Mouse (Mus musculus): ENCODE data around the gene Serpinb8. TPM values are rescaled to one million over a fixed set of nuclear protein-coding genes. Genes with fewer than 3 reads are reported as not detected.

Gene Serpinb8
- polyA plus RNA-seq (2017; shearing (Covaris generic)) = under 1 TPM; 0.37 to 0.87 TPM

GRCm38 (mm10) chr1:107589691-107590470 lies at the start of gene Serpinb8:
Gene Serpinb8, plus strand, starts transcription at chr1:107590006.

Other genes starting within 250 kb of the Serpinb8 start
- gene Serpinb11, start 228.8 kb upstream of the Serpinb8 start, polyA plus RNA-seq (2017; shearing (Covaris generic)) = not detected
- gene Serpinb7, start 190.4 kb upstream of the Serpinb8 start, polyA plus RNA-seq (2017; shearing (Covaris generic)) = not detected
- under 1 TPM in 1 of 2 experiments, not detected in 1; 0.27 TPM for gene Serpinb2, start 78.6 kb upstream of the Serpinb8 start, polyA plus RNA-seq (2017; shearing (Covaris generic))